Mouse (Mus musculus): ENCODE results near the gene A730049H05Rik. TPM values are rescaled to one million over a fixed set of nuclear protein-coding genes. Genes with fewer than 3 reads are reported as not detected.

Gene A730049H05Rik
- total and polyA plus RNA-seq, 3 experiments = 0.22 TPM; not detected in 2

DNA sequence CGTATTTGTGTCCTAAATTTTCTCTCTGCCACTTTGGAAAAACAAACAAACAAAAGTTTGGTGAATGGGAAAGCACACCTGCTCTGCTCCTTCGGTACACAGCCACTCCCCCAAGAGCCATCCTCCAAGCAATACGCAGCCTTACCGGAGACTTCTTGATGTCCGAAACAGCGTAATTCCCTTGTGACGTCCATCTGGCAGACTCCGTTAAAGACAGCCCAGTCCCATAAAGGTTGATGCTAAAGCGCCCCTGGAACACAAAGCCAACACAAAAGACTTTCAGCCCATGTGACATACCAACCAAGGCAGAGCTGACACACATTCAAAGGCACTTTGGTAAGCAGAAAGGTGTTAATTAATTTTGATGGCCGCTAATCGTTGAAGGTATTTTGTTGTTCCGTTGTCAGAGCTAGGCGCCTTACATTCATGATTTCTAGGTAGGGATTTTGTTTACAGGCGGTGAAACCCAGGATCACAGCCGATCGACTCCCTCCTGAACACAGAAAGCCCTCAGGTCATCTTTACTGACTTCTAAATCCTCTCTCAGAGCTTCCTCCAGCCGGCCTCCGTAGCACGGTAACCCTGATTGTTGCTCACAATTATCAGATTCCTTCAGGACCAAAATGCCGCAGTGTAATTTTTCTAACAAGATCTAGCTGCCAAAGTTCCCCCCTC lies 29.4 kb upstream of the A730049H05Rik start:
- Histone ChIP-seq H3K36me3 (replicated peaks) (no peaks in the 10 kb centered on the region), H3K4me1 (ENCODE audit: insufficient read depth, low read depth, low read length) (no peaks in the 10 kb centered on the region), H3K4me3 (ENCODE audit: low read depth, low read length) (no peak overlapping the region), H3K27me3 (ENCODE audit: insufficient read depth, low read length) (no peaks in the 10 kb centered on the region), H3K9me3 (replicated peaks) (peaks cover 26% of the 10 kb centered on the region)
- DNase-seq (ENCODE audit: low spot score) (no peak), ATAC-seq (ENCODE audit: extremely low read depth, insufficient number of reproducible peaks, low FRiP score, poor library complexity, severe bottlenecking) (no peak)
- TF ChIP-seq GATA1 (IDR thresholded peaks at IDR 0.05; ENCODE audit: borderline replicate concordance, low read length) = no peak
- no peak for TF ChIP-seq TAL1 (conservative IDR thresholded peaks at IDR 0.05; ENCODE audit: low read depth, low read length)
- no peak for TF ChIP-seq GATA2 (IDR thresholded peaks at IDR 0.05; ENCODE audit: borderline replicate concordance, low read depth, low read length)
- no peak for TF ChIP-seq POLR2AphosphoS5 (IDR thresholded peaks at IDR 0.05; ENCODE audit: insufficient replicate concordance, low read depth, low read length)
- TF ChIP-seq CTCF (IDR thresholded peaks at IDR 0.05; ENCODE audit: low read depth, low read length) = no peak

DNA sequence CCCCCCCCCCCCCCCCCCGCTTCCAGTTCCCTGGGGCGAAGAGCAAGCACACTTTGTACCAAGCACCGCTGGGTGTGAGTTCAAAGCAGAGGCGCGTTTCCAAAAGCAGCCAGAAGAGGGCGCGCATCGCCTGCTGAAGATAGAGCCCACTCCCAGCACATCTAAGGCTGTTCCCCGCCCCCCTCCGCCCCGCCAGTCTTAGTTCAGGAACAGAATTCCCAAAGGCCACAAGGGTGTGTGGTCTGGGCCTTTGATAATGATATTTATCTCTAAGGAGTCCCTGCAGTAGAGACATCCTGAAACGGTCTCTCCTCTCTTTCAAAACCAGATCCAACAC lies 28.9 kb upstream of the A730049H05Rik start:
- no peak for TF ChIP-seq GATA1 (IDR thresholded peaks at IDR 0.05; ENCODE audit: borderline replicate concordance, low read length)
- TF ChIP-seq CTCF (IDR thresholded peaks at IDR 0.05; ENCODE audit: low read depth, low read length) = peak; percentile 19; the same call in 1 of the 2 replicates
- no peak for TF ChIP-seq GATA2 (IDR thresholded peaks at IDR 0.05; ENCODE audit: borderline replicate concordance, low read depth, low read length)
- TF ChIP-seq TAL1 (conservative IDR thresholded peaks at IDR 0.05; ENCODE audit: low read depth, low read length) = no peak
- no peaks in the 10 kb centered on the region for H3K36me3 ChIP-seq (replicated peaks)
- no peaks in the 10 kb centered on the region for H3K4me1 ChIP-seq (ENCODE audit: insufficient read depth, low read depth, low read length)
- no peaks in the 10 kb centered on the region for H3K27me3 ChIP-seq (ENCODE audit: insufficient read depth, low read length)
- no peak overlapping the region for H3K4me3 ChIP-seq (ENCODE audit: low read depth, low read length)
- ATAC-seq (ENCODE audit: extremely low read depth, insufficient number of reproducible peaks, low FRiP score, poor library complexity, severe bottlenecking) (no peak), DNase-seq (ENCODE audit: low spot score) (no peak)
- H3K9me3 ChIP-seq (replicated peaks) = peaks cover 26% of the 10 kb centered on the region

DNA sequence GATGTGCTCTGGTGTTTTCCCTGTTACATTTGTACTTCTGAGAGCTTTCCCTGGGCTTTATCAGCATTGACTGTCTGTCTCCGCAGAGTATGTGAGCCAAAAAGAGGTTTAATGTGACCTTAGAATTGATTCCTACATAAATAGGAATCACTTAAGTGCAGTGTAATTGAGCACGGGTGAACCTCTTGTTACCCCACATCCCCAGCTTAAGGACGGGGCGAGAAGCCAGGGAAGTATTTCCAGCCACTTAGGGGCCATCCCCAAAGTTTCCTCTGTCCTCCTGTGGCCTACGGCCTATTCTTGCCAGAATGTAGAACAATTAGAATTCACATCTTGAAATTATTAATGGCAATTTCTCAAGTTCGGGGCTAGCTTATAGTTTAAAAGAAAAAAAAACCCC lies 22.5 kb upstream of the A730049H05Rik start:
- no peaks in the 10 kb centered on the region for H3K27me3 ChIP-seq (ENCODE audit: insufficient read depth, low read length)
- no peak for TF ChIP-seq CTCF (IDR thresholded peaks at IDR 0.05; ENCODE audit: low read depth, low read length)
- H3K4me3 ChIP-seq (ENCODE audit: low read depth, low read length) = no peak overlapping the region
- H3K9me3 ChIP-seq (replicated peaks) = peaks cover 14% of the 10 kb centered on the region
- no peak for DNase-seq (ENCODE audit: low spot score)
- no peak for ATAC-seq (ENCODE audit: extremely low read depth, insufficient number of reproducible peaks, low FRiP score, poor library complexity, severe bottlenecking)
- H3K4me1 ChIP-seq (ENCODE audit: insufficient read depth, low read depth, low read length) = no peaks in the 10 kb centered on the region
- no peaks in the 10 kb centered on the region for H3K36me3 ChIP-seq (replicated peaks)

DNA sequence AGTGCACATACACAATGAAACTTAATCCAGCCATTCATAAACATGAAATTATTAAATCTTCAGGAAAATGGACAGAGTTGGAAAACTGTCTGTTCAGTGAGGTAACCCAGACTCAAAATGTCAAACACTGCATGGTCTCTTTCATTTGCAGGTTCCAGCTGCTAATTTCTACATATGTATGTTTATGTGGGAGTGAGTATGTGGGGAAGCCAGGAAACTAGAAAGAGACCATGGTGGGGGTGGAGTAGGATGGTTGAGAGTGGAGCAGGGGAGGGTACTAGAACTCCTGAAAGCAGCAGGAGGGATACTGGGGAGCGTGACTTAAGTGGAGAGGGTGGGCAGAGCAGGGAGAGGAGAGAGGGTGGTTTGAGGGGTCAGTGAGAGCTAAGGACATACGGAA lies 14.8 kb upstream of the A730049H05Rik start:
- peaks cover 18% of the 10 kb centered on the region for H3K9me3 ChIP-seq (replicated peaks)
- DNase-seq (ENCODE audit: low spot score) (no peak), ATAC-seq (ENCODE audit: extremely low read depth, insufficient number of reproducible peaks, low FRiP score, poor library complexity, severe bottlenecking) (no peak)
- no peaks in the 10 kb centered on the region for H3K27me3 ChIP-seq (ENCODE audit: insufficient read depth, low read length)
- no peaks in the 10 kb centered on the region for H3K36me3 ChIP-seq (replicated peaks)
- H3K4me3 ChIP-seq (ENCODE audit: low read depth, low read length) = no peak overlapping the region
- TF ChIP-seq GATA2 (IDR thresholded peaks at IDR 0.05; ENCODE audit: borderline replicate concordance, low read depth, low read length) (no peak), TAL1 (conservative IDR thresholded peaks at IDR 0.05; ENCODE audit: low read depth, low read length) (no peak), POLR2AphosphoS5 (IDR thresholded peaks at IDR 0.05; ENCODE audit: insufficient replicate concordance, low read depth, low read length) (no peak), GATA1 (IDR thresholded peaks at IDR 0.05; ENCODE audit: borderline replicate concordance, low read length) (no peak), CTCF (IDR thresholded peaks at IDR 0.05; ENCODE audit: low read depth, low read length) (no peak)
- no peaks in the 10 kb centered on the region for H3K4me1 ChIP-seq (ENCODE audit: insufficient read depth, low read depth, low read length)

DNA sequence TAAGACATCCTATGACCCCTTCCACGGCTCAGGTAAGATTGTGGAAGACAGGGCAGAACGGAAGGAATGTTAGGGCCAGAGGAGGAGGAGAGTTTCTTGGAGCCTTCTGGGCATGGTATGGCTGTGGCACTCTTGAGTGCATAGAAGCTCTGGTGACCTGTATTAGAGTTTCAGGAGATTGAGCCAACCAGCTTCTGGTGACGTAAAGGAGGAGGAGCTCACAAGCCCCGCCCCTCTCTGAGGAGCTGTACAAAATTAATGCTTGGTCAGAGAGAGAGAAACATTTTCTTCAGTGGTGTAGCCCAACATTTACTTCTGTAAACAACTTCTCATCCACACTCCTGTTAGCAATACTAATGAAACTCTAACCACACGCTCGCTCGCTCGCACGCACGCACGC lies 13.9 kb upstream of the A730049H05Rik start:
- no peak for TF ChIP-seq GATA2 (IDR thresholded peaks at IDR 0.05; ENCODE audit: borderline replicate concordance, low read depth, low read length)
- TF ChIP-seq GATA1 (IDR thresholded peaks at IDR 0.05; ENCODE audit: borderline replicate concordance, low read length) = no peak
- no peak for TF ChIP-seq CTCF (IDR thresholded peaks at IDR 0.05; ENCODE audit: low read depth, low read length)
- TF ChIP-seq TAL1 (conservative IDR thresholded peaks at IDR 0.05; ENCODE audit: low read depth, low read length) = no peak
- no peak for TF ChIP-seq POLR2AphosphoS5 (IDR thresholded peaks at IDR 0.05; ENCODE audit: insufficient replicate concordance, low read depth, low read length)
- no peak for DNase-seq (ENCODE audit: low spot score)
- no peaks in the 10 kb centered on the region for H3K4me1 ChIP-seq (ENCODE audit: insufficient read depth, low read depth, low read length)
- H3K36me3 ChIP-seq (replicated peaks) = no peaks in the 10 kb centered on the region
- no peak overlapping the region for H3K4me3 ChIP-seq (ENCODE audit: low read depth, low read length)
- no peaks in the 10 kb centered on the region for H3K27me3 ChIP-seq (ENCODE audit: insufficient read depth, low read length)
- no peak for ATAC-seq (ENCODE audit: extremely low read depth, insufficient number of reproducible peaks, low FRiP score, poor library complexity, severe bottlenecking)
- peaks cover 21% of the 10 kb centered on the region for H3K9me3 ChIP-seq (replicated peaks)

DNA sequence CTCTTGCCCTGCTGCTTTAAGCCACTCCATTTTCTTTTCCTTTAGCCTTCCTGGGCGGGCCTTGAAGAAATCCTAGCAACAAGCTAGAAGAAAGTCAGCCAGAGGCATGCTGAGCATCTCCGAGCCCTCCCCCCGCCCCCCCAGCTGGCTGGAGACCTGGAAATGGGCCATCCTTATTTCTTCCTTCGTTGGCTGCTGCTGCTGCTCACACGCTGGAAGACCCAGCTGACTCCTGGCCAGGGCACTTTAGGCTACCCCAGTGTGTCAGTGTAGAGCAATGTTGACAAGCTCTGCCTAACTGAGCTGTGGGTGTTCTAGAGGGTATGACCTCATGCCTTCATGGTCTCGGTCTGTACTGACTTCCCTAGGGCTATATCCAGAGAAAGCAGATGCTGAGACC lies 13.1 kb upstream of the A730049H05Rik start:
- H3K27me3 ChIP-seq (ENCODE audit: insufficient read depth, low read length) = no peaks in the 10 kb centered on the region
- no peaks in the 10 kb centered on the region for H3K36me3 ChIP-seq (replicated peaks)
- TF ChIP-seq GATA1 (IDR thresholded peaks at IDR 0.05; ENCODE audit: borderline replicate concordance, low read length) (no peak), TAL1 (conservative IDR thresholded peaks at IDR 0.05; ENCODE audit: low read depth, low read length) (no peak), POLR2AphosphoS5 (IDR thresholded peaks at IDR 0.05; ENCODE audit: insufficient replicate concordance, low read depth, low read length) (no peak), CTCF (IDR thresholded peaks at IDR 0.05; ENCODE audit: low read depth, low read length) (no peak), GATA2 (IDR thresholded peaks at IDR 0.05; ENCODE audit: borderline replicate concordance, low read depth, low read length) (no peak)
- H3K9me3 ChIP-seq (replicated peaks) = peaks cover 16% of the 10 kb centered on the region
- no peaks in the 10 kb centered on the region for H3K4me1 ChIP-seq (ENCODE audit: insufficient read depth, low read depth, low read length)
- no peak overlapping the region for H3K4me3 ChIP-seq (ENCODE audit: low read depth, low read length)
- ATAC-seq (ENCODE audit: extremely low read depth, insufficient number of reproducible peaks, low FRiP score, poor library complexity, severe bottlenecking) (no peak), DNase-seq (ENCODE audit: low spot score) (no peak)
